Mouse (Mus musculus): Measurements from ENCODE around the gene Megf6. TPM values are rescaled to one million over a fixed set of nuclear protein-coding genes. Genes with fewer than 3 reads are reported as not detected.

The Megf6 gene
- polyA plus RNA-seq, 1 experiment from 2014 or later = 23.4 TPM

GRCm38 (mm10) chr4:154198377-154198961 is 27.9 kb downstream of the Megf6 start:
- 62% methylated on average over 7 of the region's 7 CpGs for WGBS
- peak; percentile 31 for ATAC-seq (ENCODE audit: low read depth)
- Histone ChIP-seq H3K4me1 (replicated peaks; ENCODE audit: control insufficient read depth, insufficient read depth, low read length) (0 out of 2 replicates have a peak, but pooled peaks cover 2% of the 10 kb centered on the region), H3K27ac (ENCODE audit: low read length) (no peak overlapping the region), H3K27me3 (ENCODE audit: control insufficient read depth, insufficient read depth, low read depth, low read length) (no peaks in the 10 kb centered on the region), H3K4me3 (ENCODE audit: low read length) (no peak overlapping the region), H3K9ac (ENCODE audit: low read length) (no peak overlapping the region), H3K9me3 (ENCODE audit: control insufficient read depth, low read length) (peaks cover 3% of the 10 kb centered on the region; the same call in 1 of the 2 replicates), H3K36me3 (ENCODE audit: control insufficient read depth, insufficient read depth, low read length) (no peaks in the 10 kb centered on the region), H3K4me2 (ENCODE audit: low read depth, low read length) (no peak overlapping the region)

- 75% methylated on average over 5 of the region's 5 CpGs for WGBS
- no peak overlapping the region for H3K4me3 ChIP-seq (ENCODE audit: low read length)
- ATAC-seq (ENCODE audit: low read depth) = no peak
Observed at GRCm38 (mm10) chr4:154201511-154201910, 31.0 kb downstream of the Megf6 start.

GRCm38 (mm10) chr4:154204532-154204931 is 34.0 kb downstream of the Megf6 start:
- Histone ChIP-seq H3K9ac (ENCODE audit: low read length) (0 out of 2 replicates have a peak overlapping the region, but pooled peaks have one; percentile 11), H3K36me3 (ENCODE audit: control insufficient read depth, insufficient read depth, low read length) (no peaks in the 10 kb centered on the region), H3K27me3 (ENCODE audit: control insufficient read depth, insufficient read depth, low read depth, low read length) (no peaks in the 10 kb centered on the region), H3K4me1 (replicated peaks; ENCODE audit: control insufficient read depth, insufficient read depth, low read length) (no peaks in the 10 kb centered on the region), H3K4me3 (ENCODE audit: low read length) (no peak overlapping the region), H3K9me3 (ENCODE audit: control insufficient read depth, low read length) (no peaks in the 10 kb centered on the region), H3K27ac (ENCODE audit: low read length) (no peak overlapping the region), H3K4me2 (ENCODE audit: low read depth, low read length) (no peak overlapping the region)
- 63% methylated on average over 7 of the region's 7 CpGs for WGBS
- ATAC-seq (ENCODE audit: low read depth) = no peak

More at GRCm38 (mm10) chr4:154201511-154201910, 31.0 kb downstream of the Megf6 start:
- Histone ChIP-seq H3K9me3 (ENCODE audit: control insufficient read depth, low read length) (no peaks in the 10 kb centered on the region), H3K4me1 (replicated peaks; ENCODE audit: control insufficient read depth, insufficient read depth, low read length) (0 out of 2 replicates have a peak, but pooled peaks cover 2% of the 10 kb centered on the region), H3K36me3 (ENCODE audit: control insufficient read depth, insufficient read depth, low read length) (no peaks in the 10 kb centered on the region), H3K27ac (ENCODE audit: low read length) (no peak overlapping the region), H3K4me2 (ENCODE audit: low read depth, low read length) (no peak overlapping the region), H3K9ac (ENCODE audit: low read length) (no peak overlapping the region), H3K27me3 (ENCODE audit: control insufficient read depth, insufficient read depth, low read depth, low read length) (no peaks in the 10 kb centered on the region)

GRCm38 (mm10) chr4:154205392-154205791 is 34.9 kb downstream of the Megf6 start:
- H3K27ac ChIP-seq (ENCODE audit: low read length) = no peak overlapping the region

GRCm38 (mm10) chr4:154207261-154207660 is 36.7 kb downstream of the Megf6 start:
- ATAC-seq (ENCODE audit: low read depth) = 0 out of 2 replicates have a peak, but pooled peaks have one; percentile 29
- WGBS = 13% methylated on average over 5 of the region's 5 CpGs
- no peaks in the 10 kb centered on the region for H3K4me1 ChIP-seq (replicated peaks; ENCODE audit: control insufficient read depth, insufficient read depth, low read length)

More at GRCm38 (mm10) chr4:154205392-154205791, 34.9 kb downstream of the Megf6 start:
- Histone ChIP-seq H3K4me3 (ENCODE audit: low read length) (no peak overlapping the region), H3K27me3 (ENCODE audit: control insufficient read depth, insufficient read depth, low read depth, low read length) (no peaks in the 10 kb centered on the region), H3K4me1 (replicated peaks; ENCODE audit: control insufficient read depth, insufficient read depth, low read length) (no peaks in the 10 kb centered on the region), H3K36me3 (ENCODE audit: control insufficient read depth, insufficient read depth, low read length) (no peaks in the 10 kb centered on the region), H3K4me2 (ENCODE audit: low read depth, low read length) (no peak overlapping the region), H3K9ac (ENCODE audit: low read length) (no peak overlapping the region), H3K9me3 (ENCODE audit: control insufficient read depth, low read length) (no peaks in the 10 kb centered on the region)
- 31% methylated on average over 5 of the region's 5 CpGs for WGBS
- peak; percentile 49 for ATAC-seq (ENCODE audit: low read depth)

GRCm38 (mm10) chr4:154209054-154209453 is 38.5 kb downstream of the Megf6 start:
- peak; percentile 49 for ATAC-seq (ENCODE audit: low read depth)
- WGBS = 55% methylated on average over 6 of the region's 6 CpGs

More at GRCm38 (mm10) chr4:154207261-154207660, 36.7 kb downstream of the Megf6 start:
- H3K9ac ChIP-seq (ENCODE audit: low read length) = no peak overlapping the region
- H3K36me3 ChIP-seq (ENCODE audit: control insufficient read depth, insufficient read depth, low read length) = no peaks in the 10 kb centered on the region
- H3K9me3 ChIP-seq (ENCODE audit: control insufficient read depth, low read length) = no peaks in the 10 kb centered on the region
- no peak overlapping the region for H3K27ac ChIP-seq (ENCODE audit: low read length)
- H3K27me3 ChIP-seq (ENCODE audit: control insufficient read depth, insufficient read depth, low read depth, low read length) = no peaks in the 10 kb centered on the region
- H3K4me3 ChIP-seq (ENCODE audit: low read length) = no peak overlapping the region
- no peak overlapping the region for H3K4me2 ChIP-seq (ENCODE audit: low read depth, low read length)

GRCm38 (mm10) chr4:154209825-154210224 is 39.3 kb downstream of the Megf6 start:
- Histone ChIP-seq H3K4me1 (replicated peaks; ENCODE audit: control insufficient read depth, insufficient read depth, low read length) (peaks cover 10% of the 10 kb centered on the region), H3K36me3 (ENCODE audit: control insufficient read depth, insufficient read depth, low read length) (no peaks in the 10 kb centered on the region), H3K27me3 (ENCODE audit: control insufficient read depth, insufficient read depth, low read depth, low read length) (no peaks in the 10 kb centered on the region), H3K9me3 (ENCODE audit: control insufficient read depth, low read length) (no peaks in the 10 kb centered on the region), H3K4me2 (ENCODE audit: low read depth, low read length) (no peak overlapping the region), H3K4me3 (ENCODE audit: low read length) (no peak overlapping the region), H3K9ac (ENCODE audit: low read length) (no peak overlapping the region), H3K27ac (ENCODE audit: low read length) (no peak overlapping the region)
- ATAC-seq (ENCODE audit: low read depth) = no peak
- WGBS = 11% methylated on average over 3 of the region's 3 CpGs

More at GRCm38 (mm10) chr4:154209054-154209453, 38.5 kb downstream of the Megf6 start:
- no peak overlapping the region for H3K27ac ChIP-seq (ENCODE audit: low read length)
- H3K9me3 ChIP-seq (ENCODE audit: control insufficient read depth, low read length) = no peaks in the 10 kb centered on the region
- no peak overlapping the region for H3K4me3 ChIP-seq (ENCODE audit: low read length)
- peaks cover 4% of the 10 kb centered on the region; the same call in 1 of the 2 replicates for H3K4me1 ChIP-seq (replicated peaks; ENCODE audit: control insufficient read depth, insufficient read depth, low read length)
- H3K4me2 ChIP-seq (ENCODE audit: low read depth, low read length) = no peak overlapping the region
- no peaks in the 10 kb centered on the region for H3K27me3 ChIP-seq (ENCODE audit: control insufficient read depth, insufficient read depth, low read depth, low read length)
- no peak overlapping the region for H3K9ac ChIP-seq (ENCODE audit: low read length)
- H3K36me3 ChIP-seq (ENCODE audit: control insufficient read depth, insufficient read depth, low read length) = no peaks in the 10 kb centered on the region

- Histone ChIP-seq H3K4me1 (replicated peaks; ENCODE audit: control insufficient read depth, insufficient read depth, low read length) (peaks cover 10% of the 10 kb centered on the region), H3K36me3 (ENCODE audit: control insufficient read depth, insufficient read depth, low read length) (no peaks in the 10 kb centered on the region), H3K9me3 (ENCODE audit: control insufficient read depth, low read length) (no peaks in the 10 kb centered on the region), H3K27ac (ENCODE audit: low read length) (no peak overlapping the region), H3K4me3 (ENCODE audit: low read length) (no peak overlapping the region), H3K27me3 (ENCODE audit: control insufficient read depth, insufficient read depth, low read depth, low read length) (no peaks in the 10 kb centered on the region), H3K9ac (ENCODE audit: low read length) (no peak overlapping the region), H3K4me2 (ENCODE audit: low read depth, low read length) (no peak overlapping the region)
- 74% methylated on average over 13 of the region's 13 CpGs for WGBS
- no peak for ATAC-seq (ENCODE audit: low read depth)
Observed at GRCm38 (mm10) chr4:154211459-154211858, 40.9 kb downstream of the Megf6 start.

GRCm38 (mm10) chr4:154213586-154213985 is 43.1 kb downstream of the Megf6 start:
- Histone ChIP-seq H3K4me2 (ENCODE audit: low read depth, low read length) (no peak overlapping the region), H3K9me3 (ENCODE audit: control insufficient read depth, low read length) (no peaks in the 10 kb centered on the region), H3K9ac (ENCODE audit: low read length) (no peak overlapping the region), H3K4me3 (ENCODE audit: low read length) (no peak overlapping the region), H3K4me1 (replicated peaks; ENCODE audit: control insufficient read depth, insufficient read depth, low read length) (peaks cover 10% of the 10 kb centered on the region), H3K36me3 (ENCODE audit: control insufficient read depth, insufficient read depth, low read length) (no peaks in the 10 kb centered on the region), H3K27ac (ENCODE audit: low read length) (no peak overlapping the region), H3K27me3 (ENCODE audit: control insufficient read depth, insufficient read depth, low read depth, low read length) (no peaks in the 10 kb centered on the region)
- WGBS = 45% methylated on average over 7 of the region's 7 CpGs
- ATAC-seq (ENCODE audit: low read depth) = peak; percentile 61
